Mouse (Mus musculus) MEL (cell line): ENCODE results near the gene Prr15l. TPM values are rescaled to one million over a fixed set of nuclear protein-coding genes. Genes with fewer than 3 reads are reported as not detected.
A peak's percentile ranks its signal among the peaks of the same experiment; 100 is the strongest.

Source experiments
- DNase-seq: peaks from one replicate; pipeline ENCODE4 v3.0.0; 2011; ENCODE audit warnings: low read depth, low spot score
- H3K27ac ChIP-seq: 2 replicates; pipeline ENCODE4 v1.5.1; 2012; ENCODE audit warnings: low read depth, mild to moderate bottlenecking, control low read depth, low read length, moderate library complexity; ENCODE audit not compliant: control insufficient read depth
- H3K27me3 ChIP-seq, 2 experiments: fragments of 150-350 bp in 1 of 2; sonication (generic) in 1 of 2; 2 replicates each; pipeline ENCODE4 v1.6.1; 2012; ENCODE audit warnings: low read length in 2 of 2, mild to moderate bottlenecking in 2 of 2, improper control_type of control experiment in 1 of 2, moderate library complexity in 1 of 2; ENCODE audit not compliant: insufficient read depth in 2 of 2, control insufficient read depth in 1 of 2
- H3K36me3 ChIP-seq, 2 experiments: 2 replicates each; pipeline ENCODE4 v1.6.1; 2012 to 2014; ENCODE audit warnings: low read length in 2 of 2, improper control_type of control experiment in 1 of 2, inconsistent platforms in 1 of 2, mild to moderate bottlenecking in 1 of 2; ENCODE audit not compliant: insufficient read depth in 2 of 2, control insufficient read depth in 1 of 2
- H3K4me1 ChIP-seq, 2 experiments: fragments of 150-350 bp in 1 of 2; sonication (generic) in 1 of 2; 2 replicates each; pipeline ENCODE4 v1.6.1; 2012; ENCODE audit warnings: low read length in 2 of 2, improper control_type of control experiment in 1 of 2, mild to moderate bottlenecking in 1 of 2; ENCODE audit not compliant: insufficient read depth in 2 of 2, control insufficient read depth in 1 of 2
- H3K4me3 ChIP-seq, 2 experiments: fragments of 150-350 bp in 1 of 2; sonication (generic) in 1 of 2; 2 replicates each; pipeline ENCODE4 v1.5.1; 2012; ENCODE audit warnings: low read depth in 2 of 2, low read length in 2 of 2, mild to moderate bottlenecking in 2 of 2, moderate library complexity in 2 of 2, control low read depth in 1 of 2, improper control_type of control experiment in 1 of 2; ENCODE audit not compliant: control insufficient read depth in 1 of 2, insufficient read depth in 1 of 2
- H3K79me2 ChIP-seq: 2 replicates; pipeline ENCODE4 v1.6.1; 2012; ENCODE audit warnings: mild to moderate bottlenecking, low read length, moderate library complexity; ENCODE audit not compliant: control insufficient read depth, poor library complexity, insufficient read depth
- H3K9ac ChIP-seq: 2 replicates; pipeline ENCODE4 v1.6.1; 2012; ENCODE audit warnings: low read depth, mild to moderate bottlenecking, control low read depth, low read length, moderate library complexity; ENCODE audit not compliant: control insufficient read depth, poor library complexity, severe bottlenecking
- H3K9me3 ChIP-seq: fragments of 150-350 bp; sonication (generic); replicated peaks from 2 replicates; pipeline ENCODE4 v1.6.1; 2012; ENCODE audit warnings: mild to moderate bottlenecking, low read length, improper control_type of control experiment, moderate library complexity; ENCODE audit not compliant: insufficient read depth
- BHLHE40 ChIP-seq: IDR thresholded peaks from 2 replicates; pipeline ENCODE4 v1.6.1; 2012; ENCODE audit warnings: low read depth, mild to moderate bottlenecking, inconsistent platforms, low read length, improper control_type of control experiment, borderline replicate concordance
- CHD2 ChIP-seq: IDR thresholded peaks from 2 replicates; pipeline ENCODE4 v1.6.1; 2011; ENCODE audit warnings: low read length, improper control_type of control experiment
- CTCF ChIP-seq, 3 experiments: IDR thresholded peaks in 2 of 3; conservative IDR thresholded peaks in 1 of 3; 2 replicates each; pipeline ENCODE4 v1.5.1; 2011 to 2012; ENCODE audit warnings: low read length in 3 of 3, low read depth in 2 of 3, mild to moderate bottlenecking in 2 of 3, improper control_type of control experiment in 1 of 3, inconsistent platforms in 1 of 3, mixed read lengths in 1 of 3, moderate library complexity in 1 of 3; ENCODE audit not compliant: control insufficient read depth in 1 of 3, insufficient read depth in 1 of 3, poor library complexity in 1 of 3, severe bottlenecking in 1 of 3
- ELF1 ChIP-seq: IDR thresholded peaks from 2 replicates; pipeline ENCODE4 v1.6.1; 2014; ENCODE audit warnings: low read depth, mild to moderate bottlenecking, inconsistent platforms, low read length, improper control_type of control experiment, moderate library complexity
- EP300 ChIP-seq, 2 experiments: IDR thresholded peaks; 2 replicates each; pipeline ENCODE4 v1.6.1; 2011; ENCODE audit warnings: improper control_type of control experiment in 2 of 2, low read length in 2 of 2, low read depth in 1 of 2, mild to moderate bottlenecking in 1 of 2
- GABPA ChIP-seq: IDR thresholded peaks from 2 replicates; pipeline ENCODE4 v1.6.1; 2012; ENCODE audit warnings: low read depth, mild to moderate bottlenecking, inconsistent platforms, low read length, improper control_type of control experiment, moderate library complexity
- GATA1 ChIP-seq: IDR thresholded peaks from 2 replicates; pipeline ENCODE4 v1.6.1; 2011; ENCODE audit warnings: low read depth, low read length, improper control_type of control experiment
- JUND ChIP-seq: IDR thresholded peaks from 2 replicates; pipeline ENCODE4 v1.6.1; 2011; ENCODE audit warnings: low read depth, mild to moderate bottlenecking, improper control_type of control experiment, low read length
- MAFK ChIP-seq: IDR thresholded peaks from 2 replicates; pipeline ENCODE4 v1.6.1; 2011; ENCODE audit warnings: low read depth, mild to moderate bottlenecking, low read length, improper control_type of control experiment, borderline replicate concordance
- MAZ ChIP-seq: IDR thresholded peaks from 2 replicates; pipeline ENCODE4 v1.6.1; 2012; ENCODE audit warnings: low read depth, mild to moderate bottlenecking, inconsistent platforms, low read length, improper control_type of control experiment
- MXI1 ChIP-seq: IDR thresholded peaks from 2 replicates; pipeline ENCODE4 v1.6.1; 2011; ENCODE audit warnings: mild to moderate bottlenecking, low read depth, low read length, improper control_type of control experiment
- MYB ChIP-seq: IDR thresholded peaks from 2 replicates; pipeline ENCODE4 v1.6.1; 2011; ENCODE audit warnings: mild to moderate bottlenecking, low read depth, low read length, improper control_type of control experiment
- MYC ChIP-seq: IDR thresholded peaks from 2 replicates; pipeline ENCODE4 v1.6.1; 2011; ENCODE audit warnings: low read depth, mild to moderate bottlenecking, low read length, improper control_type of control experiment, moderate library complexity
- NELFE ChIP-seq: IDR thresholded peaks from 2 replicates; pipeline ENCODE4 v1.6.1; 2011; ENCODE audit warnings: low read depth, low read length, improper control_type of control experiment
- NRF1 ChIP-seq: IDR thresholded peaks from 2 replicates; pipeline ENCODE4 v1.6.1; 2014; ENCODE audit warnings: low read depth, mild to moderate bottlenecking, inconsistent platforms, low read length, improper control_type of control experiment, moderate library complexity; ENCODE audit not compliant: poor library complexity, insufficient read depth, severe bottlenecking
- POLR2AphosphoS2 ChIP-seq: IDR thresholded peaks from 2 replicates; pipeline ENCODE4 v1.6.1; 2011; ENCODE audit warnings: low read length, improper control_type of control experiment
- POLR2AphosphoS5 ChIP-seq: IDR thresholded peaks from 2 replicates; pipeline ENCODE4 v1.6.1; 2012; ENCODE audit warnings: low read depth, borderline replicate concordance, mild to moderate bottlenecking, inconsistent platforms, low read length, moderate library complexity, mixed read lengths
- SIN3A ChIP-seq: IDR thresholded peaks from 2 replicates; pipeline ENCODE4 v1.6.1; 2012; ENCODE audit warnings: low read length, improper control_type of control experiment, inconsistent platforms
- SMC3 ChIP-seq: IDR thresholded peaks from 2 replicates; pipeline ENCODE4 v1.6.1; 2011; ENCODE audit warnings: low read depth, low read length, improper control_type of control experiment
- TAL1 ChIP-seq: IDR thresholded peaks from 2 replicates; pipeline ENCODE4 v1.6.1; 2012; ENCODE audit warnings: mild to moderate bottlenecking, inconsistent platforms, low read length, moderate library complexity, mixed read lengths
- TBP ChIP-seq: IDR thresholded peaks from 2 replicates; pipeline ENCODE4 v1.8.0; 2011; ENCODE audit warnings: low read depth, low read length, improper control_type of control experiment
- TCF12 ChIP-seq: IDR thresholded peaks from 2 replicates; pipeline ENCODE4 v1.6.1; 2014; ENCODE audit warnings: low read depth, mild to moderate bottlenecking, inconsistent platforms, low read length, improper control_type of control experiment, moderate library complexity
- UBTF ChIP-seq: IDR thresholded peaks from 2 replicates; pipeline ENCODE4 v1.6.1; 2012; ENCODE audit warnings: low read depth, mild to moderate bottlenecking, inconsistent platforms, low read length, improper control_type of control experiment, moderate library complexity, borderline replicate concordance; ENCODE audit not compliant: insufficient read depth
- USF1 ChIP-seq: IDR thresholded peaks from 2 replicates; pipeline ENCODE4 v1.6.1; 2014; ENCODE audit warnings: low read depth, mild to moderate bottlenecking, inconsistent platforms, low read length, improper control_type of control experiment, moderate library complexity
- USF2 ChIP-seq, 2 experiments: IDR thresholded peaks; 2 replicates each; pipeline ENCODE4 v1.6.1; 2011 to 2012; ENCODE audit warnings: improper control_type of control experiment in 2 of 2, low read length in 2 of 2, borderline replicate concordance in 1 of 2, inconsistent platforms in 1 of 2, low read depth in 1 of 2, mild to moderate bottlenecking in 1 of 2; ENCODE audit not compliant: insufficient read depth in 1 of 2
- ZMIZ1 ChIP-seq: IDR thresholded peaks from 2 replicates; pipeline ENCODE4 v1.6.1; 2012; ENCODE audit warnings: low read depth, mild to moderate bottlenecking, inconsistent platforms, low read length, improper control_type of control experiment, moderate library complexity
- ZNF384 ChIP-seq: IDR thresholded peaks from 2 replicates; pipeline ENCODE4 v1.6.1; 2012; ENCODE audit warnings: low read depth, mild to moderate bottlenecking, inconsistent platforms, low read length, improper control_type of control experiment
- polyA plus RNA-seq, 2 experiments: library from polyadenylated mRNA; stranded (reverse) in 1 of 2; unstranded in 1 of 2; fragments of >175 nt in 1 of 2; fragments of >200 nt in 1 of 2; gene quantifications; 2 replicates each; pipeline versions ENCODE4 v1.2.1 to v1.2.4; 2012; ENCODE audit warnings: low replicate concordance in 2 of 2, low read depth in 1 of 2; ENCODE audit not compliant: insufficient read length in 2 of 2, insufficient read depth in 1 of 2, missing spikeins in 1 of 2
- total RNA-seq: library from RNA; depleted of rRNA; stranded (reverse); fragments of 300-350 nt; gene quantifications from 2 replicates; pipeline ENCODE4 v1.2.3, GENCODE M21; 2012

The Prr15l gene
- total and polyA plus RNA-seq, 3 experiments, result 0.08 to 0.19 TPM; not detected in 1

GRCm38 (mm10) chr11:96944844-96945580, 17.1 kb downstream of the Prr15l start (continued):
- TF ChIP-seq MAZ (peak; percentile 57; the same call in 1 of the 2 replicates), CTCF (IDR thresholded peaks at IDR 0.05 in 2 of 3, conservative IDR thresholded peaks at IDR 0.05 in 1 of 3; ENCODE audit: control insufficient read depth in 1 of 3, insufficient read depth in 1 of 3, low read depth in 2 of 3, low read length in 3 of 3, poor library complexity in 1 of 3, severe bottlenecking in 1 of 3) (no peak), MYC (peak; percentile 96; the same call in 1 of the 2 replicates), TAL1 (peak; percentile 87)

GRCm38 (mm10) chr11:96946498-96946897, 18.6 kb downstream of the Prr15l start:
- Histone ChIP-seq H3K27ac (peak overlapping the region; percentile 83), H3K79me2 (peaks cover 46% of the 10 kb centered on the region), H3K4me1 (peaks cover 32 to 66% of the 10 kb centered on the region in 2 experiments), H3K4me3 (no peak overlapping the region), H3K27me3 (no peaks in the 10 kb centered on the region), H3K36me3 (peaks cover 24 to 72% of the 10 kb centered on the region in 2 experiments), H3K9ac (peak overlapping the region; percentile 85), H3K9me3 (no peaks in the 10 kb centered on the region)
- no peak for DNase-seq
- TF ChIP-seq TCF12 (no peak), POLR2AphosphoS5 (no peak), ZNF384 (no peak), EP300 (IDR thresholded peaks at IDR 0.05; ENCODE audit: low read depth in 1 of 2, low read length in 2 of 2) (no peak), JUND (no peak), USF2 (IDR thresholded peaks at IDR 0.05; ENCODE audit: borderline replicate concordance in 1 of 2, insufficient read depth in 1 of 2, low read depth in 1 of 2, low read length in 2 of 2) (no peak), POLR2AphosphoS2 (no peak), CHD2 (no peak), BHLHE40 (no peak), ZMIZ1 (no peak), ELF1 (no peak)

- H3K36me3 ChIP-seq, result peaks cover 27 to 60% of the 10 kb centered on the region in 2 experiments
- peaks cover 46% of the 10 kb centered on the region for H3K79me2 ChIP-seq
- H3K9ac ChIP-seq, result peak overlapping the region; percentile 16; the same call in 1 of the 2 replicates
- H3K9me3 ChIP-seq, result no peaks in the 10 kb centered on the region
- no peaks in the 10 kb centered on the region for H3K27me3 ChIP-seq
- H3K4me1 ChIP-seq, result peaks cover 26 to 53% of the 10 kb centered on the region in 2 experiments
- H3K4me3 ChIP-seq, result 0 out of 4 replicates have a peak overlapping the region, but pooled peaks of 1 of the 2 experiments have one; percentile 0
- DNase-seq, result peak; percentile 94
- peak overlapping the region; percentile 85 for H3K27ac ChIP-seq
- TF ChIP-seq BHLHE40 (peak; percentile 76; the same call in 1 of the 2 replicates), SMC3 (no peak), ZNF384 (no peak), ZMIZ1 (no peak), NELFE (no peak), SIN3A (peak; percentile 92), GATA1 (peak; percentile 99), GABPA (no peak), NRF1 (no peak), POLR2AphosphoS2 (0 out of 2 replicates have a peak, but pooled peaks have one; percentile 35), USF1 (peak; percentile 69), MXI1 (peak; percentile 69; the same call in 1 of the 2 replicates), UBTF (no peak), MAFK (peak; percentile 65; the same call in 1 of the 2 replicates), TCF12 (peak; percentile 99), CHD2 (no peak), MYC (peak; percentile 70; the same call in 1 of the 2 replicates), TBP (no peak), MYB (peak; percentile 44; the same call in 1 of the 2 replicates)
Observed at GRCm38 (mm10) chr11:96947849-96948248, 19.9 kb downstream of the Prr15l start.
